Mouse (Mus musculus) stomach, embryonic 16.5 days (tissue): ENCODE measurements around the gene Atp6v1e2. TPM values are rescaled to one million over a fixed set of nuclear protein-coding genes. Genes with fewer than 3 reads are reported as not detected.

Experiments used
- ATAC-seq: fragments of 200-750 bp; cut with Nextera tagmentation; 2 replicates; pipeline ENCODE4 v1.8.0; 2017; ENCODE audit warnings: moderate number of reproducible peaks, moderate TSS enrichment; ENCODE audit not compliant: insufficient read depth, low FRiP score
- H3K27ac ChIP-seq: fragments of 300-500 bp; sonication (generic); 2 replicates; pipeline ENCODE4 v1.5.1; 2014; ENCODE audit warnings: low read length
- H3K27me3 ChIP-seq: fragments of 300-500 bp; sonication (generic); 2 replicates; pipeline ENCODE4 v1.6.1; 2014; ENCODE audit warnings: low read length, control low read depth, mixed read lengths; ENCODE audit not compliant: control insufficient read depth, insufficient read depth
- H3K36me3 ChIP-seq: fragments of 300-500 bp; sonication (generic); 2 replicates; pipeline ENCODE4 v1.6.1; 2014; ENCODE audit warnings: low read length; ENCODE audit not compliant: control insufficient read depth, insufficient read depth
- H3K4me1 ChIP-seq: fragments of 300-500 bp; sonication (generic); 2 replicates; pipeline ENCODE4 v1.6.1; 2014; ENCODE audit warnings: low read length, control low read depth, mixed read lengths; ENCODE audit not compliant: control insufficient read depth, insufficient read depth
- H3K4me2 ChIP-seq: fragments of 300-500 bp; sonication (generic); 2 replicates; pipeline ENCODE4 v1.6.1; 2014; ENCODE audit warnings: low read depth, low read length, mixed read lengths
- H3K4me3 ChIP-seq: fragments of 300-500 bp; sonication (generic); replicated peaks from 2 replicates; pipeline ENCODE4 v1.5.1; 2014; ENCODE audit warnings: mild to moderate bottlenecking, low read length
- H3K9ac ChIP-seq: fragments of 300-500 bp; sonication (generic); 2 replicates; pipeline ENCODE4 v1.6.1; 2014; ENCODE audit warnings: low read length
- H3K9me3 ChIP-seq: fragments of 300-500 bp; sonication (generic); replicated peaks from 2 replicates; pipeline ENCODE4 v1.6.1; 2016; ENCODE audit warnings: low read length, control low read depth; ENCODE audit not compliant: control insufficient read depth
- WGBS: fragments of 180-500 bp; shearing (Covaris S2); extraction: QIAGEN DNeasy Blood & Tissue Kit; methylation state at CpG from one replicate; pipeline ENCODE4 v1.1.7; 2014; 5-methylcytosine and 5-hydroxymethylcytosine counted together
- polyA plus RNA-seq: library from polyadenylated mRNA; unstranded; fragments of >200 nt; fragmentation: Nextera tagmentation; extraction: Ambion mirVana; gene quantifications from 2 replicates; pipeline ENCODE4 v1.2.1, GENCODE M21; 2015

Gene Atp6v1e2
- polyA plus RNA-seq, 1 experiment from 2014 or later, result 0.18 TPM

- no peak for ATAC-seq
- WGBS, result 77% methylated on average over 6 of the region's 6 CpGs
- Histone ChIP-seq H3K4me3 (no peak overlapping the region), H3K9ac (no peak overlapping the region), H3K9me3 (no peaks in the 10 kb centered on the region), H3K27me3 (no peaks in the 10 kb centered on the region), H3K27ac (no peak overlapping the region), H3K4me1 (peaks cover 5% of the 10 kb centered on the region), H3K4me2 (no peak overlapping the region), H3K36me3 (no peaks in the 10 kb centered on the region)
Observed at GRCm38 (mm10) chr17:86978496-86978895, 30.8 kb upstream of the Atp6v1e2 start.

GRCm38 (mm10) chr17:86976387-86976786, 28.7 kb upstream of the Atp6v1e2 start:
- 73% methylated on average over 10 of the region's 10 CpGs for WGBS
- Histone ChIP-seq H3K36me3 (no peaks in the 10 kb centered on the region), H3K9ac (no peak overlapping the region), H3K4me2 (no peak overlapping the region), H3K4me3 (no peak overlapping the region), H3K4me1 (no peaks in the 10 kb centered on the region), H3K27ac (no peak overlapping the region), H3K9me3 (no peaks in the 10 kb centered on the region), H3K27me3 (no peaks in the 10 kb centered on the region)
- no peak for ATAC-seq

- no peak for ATAC-seq
- WGBS, result 95% methylated on average over 2 of the region's 2 CpGs
- Histone ChIP-seq H3K36me3 (no peaks in the 10 kb centered on the region), H3K27ac (no peak overlapping the region), H3K4me2 (no peak overlapping the region), H3K27me3 (no peaks in the 10 kb centered on the region), H3K9ac (no peak overlapping the region), H3K4me3 (no peak overlapping the region), H3K9me3 (no peaks in the 10 kb centered on the region), H3K4me1 (no peaks in the 10 kb centered on the region)
Observed at GRCm38 (mm10) chr17:86973097-86973496, 25.4 kb upstream of the Atp6v1e2 start.

GRCm38 (mm10) chr17:86971860-86972259, 24.2 kb upstream of the Atp6v1e2 start:
- H3K4me2 ChIP-seq, result no peak overlapping the region
- H3K27ac ChIP-seq, result no peak overlapping the region
- H3K4me1 ChIP-seq, result peaks cover 6% of the 10 kb centered on the region; the same call in 1 of the 2 replicates
- H3K27me3 ChIP-seq, result no peaks in the 10 kb centered on the region
- no peak overlapping the region for H3K9ac ChIP-seq
- no peak for ATAC-seq
- 83% methylated on average over 7 of the region's 7 CpGs for WGBS
- H3K4me3 ChIP-seq, result no peak overlapping the region
- H3K36me3 ChIP-seq, result no peaks in the 10 kb centered on the region
- H3K9me3 ChIP-seq, result no peaks in the 10 kb centered on the region

GRCm38 (mm10) chr17:86971036-86971435, 23.3 kb upstream of the Atp6v1e2 start:
- no peaks in the 10 kb centered on the region for H3K27me3 ChIP-seq
- 77% methylated on average over 5 of the region's 5 CpGs for WGBS
- H3K9me3 ChIP-seq, result no peaks in the 10 kb centered on the region
- no peak overlapping the region for H3K9ac ChIP-seq
- no peaks in the 10 kb centered on the region for H3K36me3 ChIP-seq
- H3K4me3 ChIP-seq, result no peak overlapping the region
- ATAC-seq, result no peak
- peaks cover 6% of the 10 kb centered on the region; the same call in 1 of the 2 replicates for H3K4me1 ChIP-seq
- no peak overlapping the region for H3K27ac ChIP-seq
- H3K4me2 ChIP-seq, result no peak overlapping the region

GRCm38 (mm10) chr17:86970026-86970750, 22.5 kb upstream of the Atp6v1e2 start:
- 93% methylated on average over 15 of the region's 15 CpGs for WGBS
- no peaks in the 10 kb centered on the region for H3K9me3 ChIP-seq
- no peak overlapping the region for H3K4me3 ChIP-seq
- H3K27me3 ChIP-seq, result no peaks in the 10 kb centered on the region
- no peaks in the 10 kb centered on the region for H3K36me3 ChIP-seq
- H3K9ac ChIP-seq, result no peak overlapping the region
- H3K4me2 ChIP-seq, result no peak overlapping the region
- H3K4me1 ChIP-seq, result peaks cover 11% of the 10 kb centered on the region
- no peak for ATAC-seq
- H3K27ac ChIP-seq, result no peak overlapping the region

GRCm38 (mm10) chr17:86969582-86969981, 21.9 kb upstream of the Atp6v1e2 start:
- WGBS, result 65% methylated on average over 5 of the region's 5 CpGs
- no peaks in the 10 kb centered on the region for H3K9me3 ChIP-seq
- no peak for ATAC-seq

GRCm38 (mm10) chr17:86968581-86968980, 20.9 kb upstream of the Atp6v1e2 start:
- no peak for ATAC-seq
- Histone ChIP-seq H3K9ac (no peak overlapping the region), H3K4me1 (peaks cover 20% of the 10 kb centered on the region), H3K4me3 (no peak overlapping the region), H3K27me3 (no peaks in the 10 kb centered on the region), H3K36me3 (no peaks in the 10 kb centered on the region), H3K4me2 (no peak overlapping the region), H3K9me3 (no peaks in the 10 kb centered on the region), H3K27ac (no peak overlapping the region)
- WGBS, result 88% methylated on average over 5 of the region's 5 CpGs

More at GRCm38 (mm10) chr17:86969582-86969981, 21.9 kb upstream of the Atp6v1e2 start:
- Histone ChIP-seq H3K4me1 (peaks cover 17% of the 10 kb centered on the region), H3K4me2 (no peak overlapping the region), H3K9ac (no peak overlapping the region), H3K4me3 (no peak overlapping the region), H3K36me3 (no peaks in the 10 kb centered on the region), H3K27me3 (no peaks in the 10 kb centered on the region), H3K27ac (no peak overlapping the region)

- H3K36me3 ChIP-seq, result no peaks in the 10 kb centered on the region
- H3K27me3 ChIP-seq, result no peaks in the 10 kb centered on the region
- 74% methylated on average over 10 of the region's 10 CpGs for whole genome bisulfite sequencing
- H3K4me2 ChIP-seq, result no peak overlapping the region
- no peak overlapping the region for H3K4me3 ChIP-seq
- H3K9me3 ChIP-seq, result no peaks in the 10 kb centered on the region
- H3K9ac ChIP-seq, result no peak overlapping the region
- ATAC-seq, result no peak
- H3K4me1 ChIP-seq, result peaks cover 20% of the 10 kb centered on the region
- no peak overlapping the region for H3K27ac ChIP-seq
Observed at GRCm38 (mm10) chr17:86967536-86968525, 20.1 kb upstream of the Atp6v1e2 start.
